ENCODE assay signal across 8 mouse cellular contexts in the genomic region with DNA sequence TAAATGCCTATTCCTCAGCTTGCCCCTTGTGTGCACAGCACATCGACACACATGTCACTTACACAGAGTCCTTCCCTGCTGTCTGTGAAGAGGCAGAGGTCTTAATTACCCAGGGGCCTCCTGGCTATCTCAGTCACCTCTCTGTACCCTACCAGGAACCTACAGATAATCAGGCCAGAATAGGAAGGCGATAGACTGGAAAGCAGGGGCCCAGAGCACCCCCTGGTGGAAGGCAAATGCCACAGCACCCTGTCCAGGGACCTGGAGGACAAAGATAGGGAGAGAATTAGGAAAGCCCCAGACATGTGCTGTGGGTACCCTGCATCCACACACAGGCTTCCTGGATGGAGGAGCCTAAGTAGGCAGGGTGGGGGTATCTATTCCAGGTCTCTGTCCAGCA. TPM values are rescaled to one million over a fixed set of nuclear protein-coding genes. Genes with fewer than 3 reads are reported as not detected.
DNase-seq lines count a peak whose midpoint lies in the region; ATAC-seq and TF ChIP-seq lines count a peak whose summit lies in the region.

No protein-coding gene starts in this region.

- H3K27me3 ChIP-seq in kidney, adult 2 months (replicated peaks; ENCODE audit: control insufficient read depth, insufficient read depth, low read length) = no peaks in the 10 kb centered on the region
- peaks cover 9% of the 10 kb centered on the region; the same call in 1 of the 2 replicates for H3K27me3 ChIP-seq in kidney, embryonic 16.5 days (ENCODE audit: insufficient read depth, low read length)
- H3K27me3 ChIP-seq in E14TG2a.4 (ENCODE audit: insufficient read depth, low read length) = peaks cover 54% of the 10 kb centered on the region
- H3K27me3 ChIP-seq in megakaryocyte, embryonic 14.5 days (replicated peaks) = peaks cover 49% of the 10 kb centered on the region

- H3K4me2 ChIP-seq in kidney, embryonic 16.5 days (replicated peaks; ENCODE audit: low read depth, low read length) = no peak overlapping the region

- 0 out of 2 replicates have a peak, but pooled peaks cover 7% of the 10 kb centered on the region for H3K4me1 ChIP-seq in kidney, adult 2 months (ENCODE audit: control insufficient read depth, insufficient read depth, low read length)
- H3K4me1 ChIP-seq in kidney, embryonic 16.5 days (ENCODE audit: insufficient read depth, low read length) = peaks cover 24% of the 10 kb centered on the region
- H3K4me1 ChIP-seq in E14TG2a.4 (replicated peaks; ENCODE audit: low read depth, low read length) = peaks cover 41% of the 10 kb centered on the region
- peaks cover 99% of the 10 kb centered on the region for H3K4me1 ChIP-seq in megakaryocyte, embryonic 14.5 days

- peak; percentile 83 for TF ChIP-seq CTCF in kidney, adult 2 months (conservative IDR thresholded peaks at IDR 0.05; ENCODE audit: insufficient read depth, insufficient read length, low read depth, low read length)
- peak; percentile 97 for TF ChIP-seq CTCF in E14TG2a.4 (conservative IDR thresholded peaks at IDR 0.05; ENCODE audit: low read length)

- no peaks in the 10 kb centered on the region for H3K36me3 ChIP-seq in kidney, adult 2 months (ENCODE audit: control insufficient read depth, insufficient read depth, low read length)
- no peaks in the 10 kb centered on the region for H3K36me3 ChIP-seq in kidney, embryonic 16.5 days (ENCODE audit: insufficient read depth, low read length)
- no peaks in the 10 kb centered on the region for H3K36me3 ChIP-seq in E14TG2a.4 (ENCODE audit: insufficient read depth, low read length)
- H3K36me3 ChIP-seq in megakaryocyte, embryonic 14.5 days (replicated peaks; ENCODE audit: low read length) = no peaks in the 10 kb centered on the region

- no peaks in the 10 kb centered on the region for H3K9me3 ChIP-seq in kidney, embryonic 16.5 days (ENCODE audit: low read length)
- H3K9me3 ChIP-seq in E14TG2a.4 (ENCODE audit: low read length) = no peaks in the 10 kb centered on the region
- H3K9me3 ChIP-seq in megakaryocyte, embryonic 14.5 days = no peaks in the 10 kb centered on the region

- no peak for TF ChIP-seq POLR2A in kidney, adult 2 months (IDR thresholded peaks at IDR 0.05; ENCODE audit: low read depth, low read length)

- WGBS in kidney, adult 2 months = 28% methylated on average over 2 of the region's 2 CpGs
- 24% methylated on average over 2 of the region's 2 CpGs for WGBS in kidney, embryonic 16.5 days

- no peak for ATAC-seq in kidney, embryonic 16.5 days (ENCODE audit: low FRiP score, low TSS enrichment)

- DNase-seq in kidney, adult 2 months = peak; percentile 56
- DNase-seq in cerebellum, adult 11 months = peak; percentile 55
- DNase-seq in forelimb bud, embryonic 11.5 days (ENCODE audit: low read depth, low spot score) = peak; percentile 58
- DNase-seq in kidney, postnatal 14 days = peak; percentile 48
- peak; percentile 65 to 87 for DNase-seq in spleen, postnatal 4 days (ENCODE audit: low spot score in 2 of 2)

- no peak overlapping the region for H3K9ac ChIP-seq in kidney, embryonic 16.5 days (replicated peaks; ENCODE audit: low read length)

- no peak overlapping the region for H3K27ac ChIP-seq in kidney, adult 2 months (ENCODE audit: insufficient read depth, low read depth, low read length)
- H3K27ac ChIP-seq in kidney, embryonic 16.5 days (ENCODE audit: low read length) = no peak overlapping the region

- no peak overlapping the region for H3K4me3 ChIP-seq in kidney, adult 2 months (ENCODE audit: insufficient read depth, low read depth, low read length)
- no peak overlapping the region for H3K4me3 ChIP-seq in kidney, embryonic 16.5 days (ENCODE audit: low read length)
- no peak overlapping the region for H3K4me3 ChIP-seq in E14TG2a.4 (replicated peaks; ENCODE audit: low read length)
- H3K4me3 ChIP-seq in megakaryocyte, embryonic 14.5 days (replicated peaks) = peak overlapping the region; percentile 57

RNA-seq across cellular contexts. Expression of a gene that starts 3.9 kb away (rescaled TPM):
- 8.1 and 10.4 TPM in 2 replicates for polyA plus RNA-seq in kidney, adult 2 months (2012; rRNA removed)
- polyA plus RNA-seq in kidney, embryonic 16.5 days (2015; fragmentation: Nextera tagmentation; extraction: Ambion mirVana) = 10.7 and 12.7 TPM in 2 replicates
- 10.1 and 38.2 TPM in 2 replicates for polyA plus RNA-seq in megakaryocyte, embryonic 14.5 days (2012; ENCODE audit: insufficient read depth, low replicate concordance)

RNA-seq across cellular contexts. Expression of a gene that starts 20.7 kb away (rescaled TPM):
- 27.7 and 27.8 TPM in 2 replicates for polyA plus RNA-seq in kidney, adult 2 months (2012; rRNA removed)
- polyA plus RNA-seq in kidney, embryonic 16.5 days (2015; fragmentation: Nextera tagmentation; extraction: Ambion mirVana) = 273 and 296 TPM in 2 replicates
- polyA plus RNA-seq in megakaryocyte, embryonic 14.5 days (2012; ENCODE audit: insufficient read depth, low replicate concordance) = 33.7 and 63.6 TPM in 2 replicates

RNA-seq across cellular contexts. Expression of a gene that starts 35.2 kb away (rescaled TPM):
- 8.9 and 9.6 TPM in 2 replicates for polyA plus RNA-seq in kidney, adult 2 months (2012; rRNA removed)
- 4.7 and 5.3 TPM in 2 replicates for polyA plus RNA-seq in kidney, embryonic 16.5 days (2015; fragmentation: Nextera tagmentation; extraction: Ambion mirVana)
- polyA plus RNA-seq in megakaryocyte, embryonic 14.5 days (2012; ENCODE audit: insufficient read depth, low replicate concordance) = 569 and 1,129 TPM in 2 replicates

RNA-seq across cellular contexts. Expression of a gene that starts 50.9 kb away (rescaled TPM):
- polyA plus RNA-seq in kidney, adult 2 months (2012; rRNA removed) = 85.3 and 90.6 TPM in 2 replicates
- 49.5 TPM in 2 replicates for polyA plus RNA-seq in kidney, embryonic 16.5 days (2015; fragmentation: Nextera tagmentation; extraction: Ambion mirVana)
- polyA plus RNA-seq in megakaryocyte, embryonic 14.5 days (2012; ENCODE audit: insufficient read depth, low replicate concordance) = 237 and 415 TPM in 2 replicates

RNA-seq across cellular contexts. Expression of a gene that starts 54.9 kb away (rescaled TPM):
- 10.7 and 12.1 TPM in 2 replicates for polyA plus RNA-seq in kidney, adult 2 months (2012; rRNA removed)
- polyA plus RNA-seq in kidney, embryonic 16.5 days (2015; fragmentation: Nextera tagmentation; extraction: Ambion mirVana) = 6.4 and 7.0 TPM in 2 replicates
- polyA plus RNA-seq in megakaryocyte, embryonic 14.5 days (2012; ENCODE audit: insufficient read depth, low replicate concordance) = 0.52 and 0.72 TPM in 2 replicates

Comparison
In these comparisons a context has a peak if more than half of its experiments do, and no peak if none do; other contexts are left out.
1. RNA of a gene that starts 35.2 kb away (polyA plus RNA-seq): 569 to 1,129 TPM in megakaryocyte, embryonic 14.5 days; 8.9 to 9.6 TPM in kidney, adult 2 months and 4.7 to 5.3 TPM in kidney, embryonic 16.5 days; every median in the first group is over 10 times any median in the second.
2. Peak in every context shown above with its lines, with median percentiles within 50 percentile points of each other: DNase-seq.